Mouse (Mus musculus) spleen, adult 2 months (tissue): ENCODE data around the gene 0610030E20Rik. TPM values are rescaled to one million over a fixed set of nuclear protein-coding genes. Genes with fewer than 3 reads are reported as not detected.
A peak's percentile ranks its signal among the peaks of the same experiment; 100 is the strongest.

Experiments used
- DNase-seq, 2 experiments: peaks; one replicate each; pipeline versions ENCODE4 v3.0.0 to v3.0.0-alpha.2; 2012 to 2021; ENCODE audit warnings: low spot score in 2 of 2, low read depth in 1 of 2
- H3K27ac ChIP-seq: fragments of 200-500 bp; 2 replicates; pipeline ENCODE4 v1.5.1; 2012; ENCODE audit warnings: low read length, inconsistent platforms; ENCODE audit not compliant: insufficient read depth
- H3K27me3 ChIP-seq: fragments of 200-500 bp; 2 replicates; pipeline ENCODE4 v1.6.1; 2012; ENCODE audit warnings: mild to moderate bottlenecking, moderate library complexity, low read length, inconsistent platforms; ENCODE audit not compliant: control insufficient read depth, insufficient read depth
- H3K36me3 ChIP-seq: fragments of 200-500 bp; 2 replicates; pipeline ENCODE4 v1.6.1; 2012; ENCODE audit warnings: mild to moderate bottlenecking, low read length, inconsistent platforms; ENCODE audit not compliant: control insufficient read depth, insufficient read depth
- H3K4me1 ChIP-seq: fragments of 200-500 bp; 2 replicates; pipeline ENCODE4 v1.6.1; 2011; ENCODE audit warnings: inconsistent platforms; ENCODE audit not compliant: control insufficient read depth, insufficient read depth, insufficient read length
- H3K4me3 ChIP-seq: fragments of 200-500 bp; 2 replicates; pipeline ENCODE4 v1.5.1; 2011; ENCODE audit warnings: mild to moderate bottlenecking, inconsistent platforms; ENCODE audit not compliant: insufficient read depth, insufficient read length; ENCODE audit errors: extremely low read depth
- CTCF ChIP-seq: fragments of 200-500 bp; IDR thresholded peaks from 2 replicates; pipeline ENCODE4 v1.5.1; 2011; ENCODE audit warnings: mild to moderate bottlenecking, inconsistent platforms; ENCODE audit not compliant: insufficient read depth, insufficient read length, insufficient replicate concordance; ENCODE audit errors: extremely low read depth
- POLR2A ChIP-seq: fragments of 200-500 bp; IDR thresholded peaks from 2 replicates; pipeline ENCODE4 v1.6.1; 2011; ENCODE audit warnings: low read depth, low read length, inconsistent platforms
- whole genome bisulfite sequencing: fragments of 180-500 bp; shearing (Covaris S2); methylation state at CpG from one replicate; pipeline ENCODE4 v1.1.7; 2018; 5-methylcytosine and 5-hydroxymethylcytosine counted together
- polyA plus RNA-seq: library from polyadenylated mRNA; depleted of rRNA; stranded (reverse); fragments of >200 nt; gene quantifications from 2 replicates; pipeline ENCODE4 v1.2.3, GENCODE M21; 2012

The 0610030E20Rik gene
- polyA plus RNA-seq, 1 experiment = 19.9 TPM

DNA sequence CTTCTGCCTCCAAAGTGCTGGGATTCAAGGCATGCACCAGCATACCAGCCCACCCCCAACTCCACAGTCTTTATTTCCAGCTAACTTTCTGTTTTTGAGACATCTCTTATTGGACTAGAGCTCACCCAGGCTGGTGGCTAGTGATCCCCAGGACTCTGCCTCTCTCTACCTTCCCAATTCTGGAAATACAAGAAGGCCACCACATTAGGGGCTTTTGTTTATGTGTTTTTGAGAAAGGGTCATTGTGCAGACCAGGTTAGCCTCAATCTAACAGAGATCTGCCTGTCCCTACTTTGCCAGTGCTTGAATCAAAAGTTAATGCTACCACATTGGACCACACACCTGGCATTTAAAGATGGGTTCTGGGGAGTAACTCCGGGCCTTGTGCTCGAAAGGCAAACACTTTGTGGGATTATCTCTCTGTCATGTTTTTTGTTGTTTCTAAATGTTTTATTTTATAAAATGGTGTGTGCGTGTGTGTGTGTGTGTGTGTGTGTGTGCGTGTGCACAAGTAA is 20.4 kb downstream of the 0610030E20Rik start:
- WGBS = 79% methylated on average over 4 of the region's 4 CpGs
- Histone ChIP-seq H3K27ac (no peak overlapping the region), H3K4me1 (no peaks in the 10 kb centered on the region; the same call in 1 of the 2 replicates), H3K27me3 (no peaks in the 10 kb centered on the region), H3K4me3 (no peak overlapping the region), H3K36me3 (peaks cover 1% of the 10 kb centered on the region; the same call in 1 of the 2 replicates)
- TF ChIP-seq POLR2A (no peak), CTCF (no peak)
- DNase-seq = no peak

DNA sequence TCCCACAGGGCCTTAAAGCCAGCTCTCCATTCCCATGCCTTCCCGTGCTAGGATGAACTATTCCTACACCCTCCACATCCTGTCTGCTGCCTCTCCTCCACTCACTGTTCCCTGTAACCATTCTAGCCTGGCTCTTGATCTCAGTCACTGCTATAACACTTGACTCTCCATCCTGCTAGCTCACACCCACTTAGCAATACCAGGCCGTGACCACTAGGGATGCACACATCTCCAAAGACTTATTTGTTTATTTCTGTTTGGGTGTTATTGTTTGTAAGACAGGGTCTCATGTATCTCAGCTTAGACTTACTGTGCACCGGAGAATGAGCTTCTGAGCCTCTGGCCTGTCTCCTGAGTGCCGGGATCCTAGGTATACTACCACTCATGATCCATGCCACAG is 22.4 kb downstream of the 0610030E20Rik start:
- Histone ChIP-seq H3K4me1 (no peaks in the 10 kb centered on the region; the same call in 1 of the 2 replicates), H3K27me3 (no peaks in the 10 kb centered on the region), H3K36me3 (peaks cover 1% of the 10 kb centered on the region; the same call in 1 of the 2 replicates), H3K4me3 (no peak overlapping the region), H3K27ac (peak overlapping the region; percentile 7; the same call in 1 of the 2 replicates)
- 94% methylated on average over 4 of the region's 4 CpGs for WGBS
- no peak for TF ChIP-seq CTCF
- DNase-seq = no peak

- no peak overlapping the region for H3K4me3 ChIP-seq
- TF ChIP-seq CTCF = no peak
- no peak for TF ChIP-seq POLR2A
- peaks cover 3% of the 10 kb centered on the region; the same call in 1 of the 2 replicates for H3K4me1 ChIP-seq
- H3K27ac ChIP-seq = peak overlapping the region; percentile 51; the same call in 1 of the 2 replicates
- H3K27me3 ChIP-seq = no peaks in the 10 kb centered on the region
- H3K36me3 ChIP-seq = peaks cover 1% of the 10 kb centered on the region; the same call in 1 of the 2 replicates
- 88% methylated on average over 12 of the region's 12 CpGs for WGBS
- no peak for DNase-seq
Measured at GRCm38 (mm10) chr6:72370091-72370490, 23.0 kb downstream of the 0610030E20Rik start.

- Histone ChIP-seq H3K36me3 (peaks cover 1% of the 10 kb centered on the region; the same call in 1 of the 2 replicates), H3K4me1 (peaks cover 8% of the 10 kb centered on the region), H3K27ac (peak overlapping the region; percentile 51), H3K27me3 (no peaks in the 10 kb centered on the region), H3K4me3 (no peak overlapping the region)
- DNase-seq = no peak
- WGBS = 85% methylated on average over 5 of the region's 5 CpGs
- TF ChIP-seq POLR2A (no peak), CTCF (no peak)
Measured at GRCm38 (mm10) chr6:72371147-72371546, 24.0 kb downstream of the 0610030E20Rik start.

DNA sequence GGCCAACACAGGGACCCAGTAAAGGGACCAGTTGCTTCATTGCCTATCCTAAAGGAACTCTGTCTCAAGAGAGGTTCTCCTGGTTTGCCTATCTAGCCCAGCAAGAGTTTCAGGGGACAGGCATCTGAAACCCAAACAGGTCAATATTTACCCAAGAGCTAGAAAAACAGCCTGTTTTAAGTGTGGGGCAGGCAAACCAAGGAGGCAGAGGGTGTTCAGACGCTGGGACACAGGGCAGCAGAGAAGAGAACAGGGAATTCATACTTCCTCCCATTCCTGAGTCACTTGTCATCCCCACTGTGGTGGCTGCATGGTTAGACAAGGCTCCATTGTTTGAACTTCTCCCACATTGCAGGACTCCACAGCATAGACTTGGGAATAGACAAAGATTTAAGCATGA is 24.5 kb downstream of the 0610030E20Rik start:
- no peak for DNase-seq
- H3K4me3 ChIP-seq = no peak overlapping the region
- WGBS = 81% methylated on average over 1 of the region's 1 CpGs
- peak overlapping the region; percentile 32 for H3K27ac ChIP-seq
- no peaks in the 10 kb centered on the region for H3K27me3 ChIP-seq
- TF ChIP-seq CTCF (no peak), POLR2A (no peak)
- H3K4me1 ChIP-seq = peaks cover 8% of the 10 kb centered on the region
- peaks cover 1% of the 10 kb centered on the region; the same call in 1 of the 2 replicates for H3K36me3 ChIP-seq

GRCm38 (mm10) chr6:72373184-72373583 is 26.1 kb downstream of the 0610030E20Rik start:
- Histone ChIP-seq H3K27me3 (no peaks in the 10 kb centered on the region), H3K4me3 (no peak overlapping the region), H3K4me1 (peaks cover 8% of the 10 kb centered on the region), H3K36me3 (peaks cover 1% of the 10 kb centered on the region; the same call in 1 of the 2 replicates), H3K27ac (0 out of 2 replicates have a peak overlapping the region, but pooled peaks have one; percentile 4)
- 93% methylated on average over 4 of the region's 4 CpGs for WGBS
- no peak for DNase-seq
- no peak for TF ChIP-seq POLR2A
- TF ChIP-seq CTCF = no peak

- no peaks in the 10 kb centered on the region for H3K27me3 ChIP-seq
- H3K4me3 ChIP-seq = no peak overlapping the region
- DNase-seq = no peak
- peaks cover 8% of the 10 kb centered on the region for H3K4me1 ChIP-seq
- WGBS = 69% methylated on average over 7 of the region's 7 CpGs
- peak overlapping the region; percentile 20; the same call in 1 of the 2 replicates for H3K27ac ChIP-seq
- TF ChIP-seq CTCF = no peak
- no peak for TF ChIP-seq POLR2A
- no peaks in the 10 kb centered on the region for H3K36me3 ChIP-seq
Measured at GRCm38 (mm10) chr6:72374206-72374605, 27.1 kb downstream of the 0610030E20Rik start.
